Mouse (Mus musculus): Measurements from ENCODE around the gene Phf20.

Phf20 gene

GRCm38 (mm10) chr2:156267636-156268035, 71.4 kb downstream of the Phf20 start:
- DNase-seq (ENCODE audit: low read depth, low spot score): no peak

GRCm38 (mm10) chr2:156272553-156272952, 76.3 kb downstream of the Phf20 start:
- no peak for DNase-seq (ENCODE audit: low read depth, low spot score)

GRCm38 (mm10) chr2:156278226-156279017, 82.2 kb downstream of the Phf20 start:
- peak; percentile 85 for DNase-seq (ENCODE audit: low read depth, low spot score)

- no peak for DNase-seq (ENCODE audit: low read depth, low spot score)
Measured at GRCm38 (mm10) chr2:156281227-156281626, 85.0 kb downstream of the Phf20 start.

GRCm38 (mm10) chr2:156285161-156285560, 88.9 kb downstream of the Phf20 start:
- DNase-seq (ENCODE audit: low read depth, low spot score): no peak

- DNase-seq (ENCODE audit: low read depth, low spot score): no peak
Measured at GRCm38 (mm10) chr2:156286733-156287132, 90.5 kb downstream of the Phf20 start.

- DNase-seq (ENCODE audit: low read depth, low spot score): no peak
Measured at GRCm38 (mm10) chr2:156288222-156288621, 92.0 kb downstream of the Phf20 start.

- no peak for DNase-seq (ENCODE audit: low read depth, low spot score)
Measured at GRCm38 (mm10) chr2:156289552-156290160, 93.4 kb downstream of the Phf20 start.

GRCm38 (mm10) chr2:156291998-156292397, 95.7 kb downstream of the Phf20 start:
- DNase-seq (ENCODE audit: low read depth, low spot score): no peak

GRCm38 (mm10) chr2:156295601-156296063, 99.4 kb downstream of the Phf20 start:
- no peak for DNase-seq (ENCODE audit: low read depth, low spot score)

GRCm38 (mm10) chr2:156296190-156296589, 99.9 kb downstream of the Phf20 start:
- DNase-seq (ENCODE audit: low read depth, low spot score): no peak

- DNase-seq (ENCODE audit: low read depth, low spot score): no peak
Measured at GRCm38 (mm10) chr2:156297653-156298052, 101.4 kb downstream of the Phf20 start.

GRCm38 (mm10) chr2:156298458-156298857, 102.2 kb downstream of the Phf20 start:
- DNase-seq (ENCODE audit: low read depth, low spot score): no peak

GRCm38 (mm10) chr2:156302063-156302462, 105.8 kb downstream of the Phf20 start:
- no peak for DNase-seq (ENCODE audit: low read depth, low spot score)

GRCm38 (mm10) chr2:156304351-156304750, 108.1 kb downstream of the Phf20 start:
- DNase-seq (ENCODE audit: low read depth, low spot score): no peak

GRCm38 (mm10) chr2:156305818-156306217, 109.6 kb downstream of the Phf20 start:
- peak; percentile 35 for DNase-seq (ENCODE audit: low read depth, low spot score)

- DNase-seq (ENCODE audit: low read depth, low spot score): peak; percentile 25
Measured at GRCm38 (mm10) chr2:156307261-156307660, 111.0 kb downstream of the Phf20 start.

GRCm38 (mm10) chr2:156309948-156310347, 113.7 kb downstream of the Phf20 start:
- DNase-seq (ENCODE audit: low read depth, low spot score): no peak

GRCm38 (mm10) chr2:156310455-156310854, 114.2 kb downstream of the Phf20 start:
- DNase-seq (ENCODE audit: low read depth, low spot score): no peak

GRCm38 (mm10) chr2:156310945-156311344, 114.7 kb downstream of the Phf20 start:
- no peak for DNase-seq (ENCODE audit: low read depth, low spot score)

GRCm38 (mm10) chr2:156311441-156311840, 115.2 kb downstream of the Phf20 start:
- no peak for DNase-seq (ENCODE audit: low read depth, low spot score)

GRCm38 (mm10) chr2:156311841-156312291, 115.6 kb downstream of the Phf20 start:
- peak; percentile 23 for DNase-seq (ENCODE audit: low read depth, low spot score)

Data from forelimb bud, embryonic 11.5 days (tissue).